Mouse (Mus musculus) NIH3T3 (cell line): Measurements from ENCODE around the gene Ubfd1.

Experiments
- DNase-seq: peaks from one replicate; pipeline ENCODE4 v3.0.0-alpha.2; 2012; ENCODE audit warnings: low read depth

Ubfd1 gene

GRCm38 (mm10) chr7:122087195-122087982 lies 20.4 kb downstream of the Ubfd1 start:
- DNase-seq: no peak

- no peak for DNase-seq
These were observed 27.8 kb downstream of the Ubfd1 start for GRCm38 (mm10) chr7:122094564-122095330.

GRCm38 (mm10) chr7:122098009-122098408 lies 31.0 kb downstream of the Ubfd1 start:
- DNase-seq: no peak

GRCm38 (mm10) chr7:122099222-122099621 lies 32.2 kb downstream of the Ubfd1 start:
- DNase-seq: peak; percentile 71

GRCm38 (mm10) chr7:122101014-122101746 lies 34.2 kb downstream of the Ubfd1 start:
- DNase-seq: peak; percentile 22

- DNase-seq: peak; percentile 94
These were observed 34.8 kb downstream of the Ubfd1 start, which contains the start of gene Ndufab1 for GRCm38 (mm10) chr7:122101747-122102244. Gene Ndufab1, minus strand, starts transcription at chr7:122101886.

- no peak for DNase-seq
These were observed 41.2 kb downstream of the Ubfd1 start for GRCm38 (mm10) chr7:122108206-122108605.

- DNase-seq: no peak
These were observed 56.5 kb downstream of the Ubfd1 start for GRCm38 (mm10) chr7:122123518-122123917.

GRCm38 (mm10) chr7:122125636-122126035 lies 58.7 kb downstream of the Ubfd1 start:
- no peak for DNase-seq

- no peak for DNase-seq
These were observed 60.0 kb downstream of the Ubfd1 start for GRCm38 (mm10) chr7:122126946-122127345.
